Mouse (Mus musculus) embryo, embryonic 10.5 days (tissue): Measurements from ENCODE around the gene Cts7.

Source experiments
- DNase-seq: peaks from one replicate; pipeline ENCODE4 v3.0.0-alpha.2; 2015; ENCODE audit warnings: low spot score

Gene Cts7

GRCm38 (mm10) chr13:61358097-61358496 is at the start of gene Cts7:
Gene Cts7 (minus strand): TSS chr13:61358197.
- DNase-seq: no peak
